Mouse (Mus musculus) erythroblast, embryonic 14.5 days (primary cell): ENCODE results near the gene E030030I06Rik.
"Not testable (repeated sequence)": the region's sequence is repeated elsewhere in the genome, so short reads cannot be mapped to it uniquely, and the experiment has no call there.

ENCODE experiments used
- GATA1 ChIP-seq: IDR thresholded peaks from 2 replicates; pipeline ENCODE4 v1.6.1; 2012; ENCODE audit warnings: low read length, inconsistent platforms, mixed read lengths
- TAL1 ChIP-seq: IDR thresholded peaks from 3 replicates; pipeline ENCODE4 v1.6.1; 2012; ENCODE audit warnings: low read length, inconsistent platforms, mixed read lengths

DNA sequence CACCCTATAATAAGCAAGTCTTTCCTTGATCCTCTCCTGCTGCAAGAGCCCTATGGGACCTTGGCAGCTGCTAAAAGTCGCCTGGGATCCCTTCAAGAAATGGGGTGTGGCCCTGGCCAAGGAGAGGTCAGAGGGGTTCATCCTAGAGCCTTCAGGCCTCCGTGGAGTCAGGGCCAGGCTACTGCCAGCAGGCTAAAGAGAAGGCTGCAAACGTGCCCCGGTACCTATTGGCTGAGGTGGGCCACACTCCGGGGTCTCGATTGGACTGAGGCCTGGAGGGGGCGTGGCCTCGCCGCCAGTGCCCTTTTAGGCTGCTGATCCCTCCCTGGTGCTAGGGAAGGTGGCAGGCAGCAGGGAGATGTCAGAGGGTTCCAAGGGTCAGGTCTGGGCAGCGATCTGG is 42.0 kb upstream of the E030030I06Rik start:
- not testable (repeated sequence) for TF ChIP-seq GATA1, TAL1
